In genomic region chr4:85932129-85932528, GRCm38 (mm10) we compare ENCODE assay signal across 22 mouse cellular contexts.
DNase-seq lines count a peak whose midpoint lies in the region; ATAC-seq and TF ChIP-seq lines count a peak whose summit lies in the region.
"Had no signal": no experiment of that assay in that cellular context is flagged by ENCODE, and none has a peak within 500 bp of the region (broad histone marks: within the 10 kb centered on the region; RNA-seq: fewer than 3 reads in every experiment).

No protein-coding gene starts in this region.

- H3K36me3 ChIP-seq in hindbrain, postnatal 0 days (ENCODE audit: insufficient read depth, low read length), result no peaks in the 10 kb centered on the region
- no peaks in the 10 kb centered on the region for H3K36me3 ChIP-seq in hindbrain, embryonic 14.5 days (replicated peaks; ENCODE audit: control insufficient read depth, insufficient read depth)
- no peaks in the 10 kb centered on the region for H3K36me3 ChIP-seq in lung, postnatal 0 days (ENCODE audit: insufficient read depth, low read length)
- H3K36me3 ChIP-seq in stomach, postnatal 0 days (ENCODE audit: control insufficient read depth, insufficient read depth, low read length), result no peaks in the 10 kb centered on the region
- H3K36me3 ChIP-seq: embryonic facial prominence, embryonic 12.5 days; heart, embryonic 10.5 days; liver, embryonic 13.5 days; lung, embryonic 15.5 days; neural tube, embryonic 12.5 days had no signal

- TF ChIP-seq EP300 in lung, postnatal 0 days (IDR thresholded peaks at IDR 0.05), result no peak
- TF ChIP-seq EP300 in stomach, postnatal 0 days (optimal IDR thresholded peaks at IDR 0.05), result no peak

- H3K9ac ChIP-seq in hindbrain, postnatal 0 days (replicated peaks; ENCODE audit: low read length), result no peak overlapping the region
- no peak overlapping the region for H3K9ac ChIP-seq in hindbrain, embryonic 14.5 days
- H3K9ac ChIP-seq in lung, postnatal 0 days (replicated peaks; ENCODE audit: low read depth), result no peak overlapping the region
- H3K9ac ChIP-seq in stomach, postnatal 0 days (ENCODE audit: low read length), result no peak overlapping the region
- H3K9ac ChIP-seq: embryonic facial prominence, embryonic 12.5 days; liver, embryonic 13.5 days; lung, embryonic 15.5 days; neural tube, embryonic 12.5 days had no signal

- no peak for ATAC-seq in hindbrain, postnatal 0 days
- no peak for ATAC-seq in hindbrain, embryonic 14.5 days (ENCODE audit: low FRiP score)
- no peak for ATAC-seq in lung, postnatal 0 days
- ATAC-seq in stomach, postnatal 0 days (ENCODE audit: low FRiP score, low TSS enrichment), result no peak

- H3K27ac ChIP-seq in hindbrain, postnatal 0 days, result no peak overlapping the region
- H3K27ac ChIP-seq in hindbrain, embryonic 14.5 days, result no peak overlapping the region
- no peak overlapping the region for H3K27ac ChIP-seq in lung, postnatal 0 days (ENCODE audit: low read length)
- H3K27ac ChIP-seq in stomach, postnatal 0 days (replicated peaks), result no peak overlapping the region
- H3K27ac ChIP-seq: embryonic facial prominence, embryonic 12.5 days; heart, embryonic 10.5 days; liver, embryonic 13.5 days; lung, embryonic 15.5 days; macrophage; neural tube, embryonic 12.5 days had no signal

- no peaks in the 10 kb centered on the region for H3K9me3 ChIP-seq in hindbrain, postnatal 0 days (ENCODE audit: low read length)
- H3K9me3 ChIP-seq in hindbrain, embryonic 14.5 days (ENCODE audit: control insufficient read depth, low read length), result no peaks in the 10 kb centered on the region
- H3K9me3 ChIP-seq in lung, postnatal 0 days (ENCODE audit: low read length), result no peaks in the 10 kb centered on the region
- H3K9me3 ChIP-seq in stomach, postnatal 0 days (ENCODE audit: control insufficient read depth, low read length), result no peaks in the 10 kb centered on the region
- H3K9me3 ChIP-seq: embryonic facial prominence, embryonic 12.5 days; heart, embryonic 10.5 days; liver, embryonic 13.5 days; lung, embryonic 15.5 days; neural tube, embryonic 12.5 days had no signal

- peak; percentile 20 for DNase-seq in hindbrain, postnatal 0 days (ENCODE audit: low spot score)
- no peak for DNase-seq in hindbrain, embryonic 14.5 days (ENCODE audit: low spot score)
- peak; percentile 19 for DNase-seq in lung, postnatal 0 days (ENCODE audit: low spot score)
- DNase-seq in lung, adult 18-20 months, result no peak
- DNase-seq in Muller cell, postnatal 12 days (ENCODE audit: inconsistent ontology term), result peak; percentile 40
- no peak for DNase-seq in stomach, postnatal 0 days (ENCODE audit: low spot score)
- DNase-seq in adrenal gland, postnatal 25 days, result no peak
- DNase-seq: adrenal gland, postnatal 36 days; cerebellum, adult 18-20 months; cerebellum, postnatal 14 days; heart, postnatal 14 days; kidney, adult 2 months; kidney, postnatal 25 days; liver, embryonic 13.5 days; right cerebral cortex, postnatal 14 days; spleen, adult 18-20 months; thymus, postnatal 14 days had no signal

- no peak overlapping the region for H3K4me3 ChIP-seq in hindbrain, postnatal 0 days (ENCODE audit: low read length)
- H3K4me3 ChIP-seq in hindbrain, embryonic 14.5 days (replicated peaks; ENCODE audit: low read length), result no peak overlapping the region
- H3K4me3 ChIP-seq in lung, postnatal 0 days (ENCODE audit: low read depth, low read length), result no peak overlapping the region
- no peak overlapping the region for H3K4me3 ChIP-seq in stomach, postnatal 0 days (ENCODE audit: low read depth, low read length)
- H3K4me3 ChIP-seq: embryonic facial prominence, embryonic 12.5 days; heart, embryonic 10.5 days; liver, embryonic 13.5 days; lung, embryonic 15.5 days; neural tube, embryonic 12.5 days had no signal

- no peak overlapping the region for H3K4me2 ChIP-seq in hindbrain, postnatal 0 days (ENCODE audit: low read depth, low read length)
- H3K4me2 ChIP-seq in hindbrain, embryonic 14.5 days (replicated peaks), result no peak overlapping the region
- H3K4me2 ChIP-seq in lung, postnatal 0 days (replicated peaks; ENCODE audit: low read depth, low read length), result no peak overlapping the region
- no peak overlapping the region for H3K4me2 ChIP-seq in stomach, postnatal 0 days (replicated peaks; ENCODE audit: low read depth)
- H3K4me2 ChIP-seq: embryonic facial prominence, embryonic 12.5 days; liver, embryonic 13.5 days; lung, embryonic 15.5 days; neural tube, embryonic 12.5 days had no signal

- no peaks in the 10 kb centered on the region for H3K27me3 ChIP-seq in hindbrain, postnatal 0 days (ENCODE audit: insufficient read depth, low read length)
- H3K27me3 ChIP-seq in hindbrain, embryonic 14.5 days (ENCODE audit: control insufficient read depth, insufficient read depth, low read length), result no peaks in the 10 kb centered on the region
- H3K27me3 ChIP-seq in lung, postnatal 0 days (replicated peaks; ENCODE audit: insufficient read depth, low read length), result no peaks in the 10 kb centered on the region
- no peaks in the 10 kb centered on the region for H3K27me3 ChIP-seq in stomach, postnatal 0 days (ENCODE audit: control insufficient read depth, insufficient read depth, low read length)
- H3K27me3 ChIP-seq: embryonic facial prominence, embryonic 12.5 days; liver, embryonic 13.5 days; lung, embryonic 15.5 days; neural tube, embryonic 12.5 days had no signal

- peak; percentile 42 for TF ChIP-seq CTCF in hindbrain, postnatal 0 days (IDR thresholded peaks at IDR 0.05; ENCODE audit: low read depth)
- TF ChIP-seq CTCF in lung, postnatal 0 days (IDR thresholded peaks at IDR 0.05), result peak; percentile 41
- peak; percentile 62 for TF ChIP-seq CTCF in stomach, postnatal 0 days (IDR thresholded peaks at IDR 0.05; ENCODE audit: low read depth)

- H3K4me1 ChIP-seq in hindbrain, postnatal 0 days (ENCODE audit: insufficient read depth, low read length), result no peaks in the 10 kb centered on the region
- H3K4me1 ChIP-seq in hindbrain, embryonic 14.5 days (replicated peaks; ENCODE audit: control insufficient read depth, insufficient read depth, low read length), result no peaks in the 10 kb centered on the region
- no peaks in the 10 kb centered on the region for H3K4me1 ChIP-seq in lung, postnatal 0 days (ENCODE audit: insufficient read depth, low read depth, low read length)
- no peaks in the 10 kb centered on the region for H3K4me1 ChIP-seq in stomach, postnatal 0 days (replicated peaks; ENCODE audit: control insufficient read depth, insufficient read depth)
- H3K4me1 ChIP-seq: embryonic facial prominence, embryonic 12.5 days; heart, embryonic 10.5 days; liver, embryonic 13.5 days; lung, embryonic 15.5 days; neural tube, embryonic 12.5 days had no signal

Comparison
In these comparisons a context has a peak if more than half of its experiments do, and no peak if none do; other contexts are left out.
1. DNase-seq: peak in hindbrain, postnatal 0 days (single experiment), lung, postnatal 0 days (single experiment) and Muller cell, postnatal 12 days (single experiment); none in hindbrain, embryonic 14.5 days (single experiment), lung, adult 18-20 months (0 of 2), stomach, postnatal 0 days (single experiment) and adrenal gland, postnatal 25 days (single experiment).
2. Peak in every context shown above with its lines, with median percentiles within 50 percentile points of each other: CTCF ChIP-seq.